Mouse (Mus musculus): ENCODE results near the gene Chad.
A peak's percentile ranks its signal among the peaks of the same experiment; 100 is the strongest.

The Chad gene

DNA sequence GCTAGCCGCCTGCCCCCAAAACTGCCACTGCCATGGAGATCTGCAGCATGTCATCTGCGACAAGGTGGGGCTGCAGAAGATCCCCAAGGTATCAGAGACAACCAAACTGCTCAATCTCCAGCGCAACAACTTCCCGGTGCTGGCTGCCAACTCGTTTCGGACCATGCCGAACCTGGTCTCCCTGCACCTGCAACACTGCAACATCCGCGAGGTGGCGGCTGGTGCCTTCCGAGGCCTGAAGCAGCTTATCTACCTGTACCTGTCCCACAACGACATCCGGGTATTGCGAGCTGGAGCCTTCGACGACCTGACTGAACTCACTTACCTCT is 268 bp downstream of the Chad start:
- DNase-seq (ENCODE audit: low read depth in 2 of 2, low spot score in 2 of 2) = no peak

GRCm38 (mm10) chr11:94566534-94566933 is 1.7 kb downstream of the Chad start:
- DNase-seq (ENCODE audit: low read depth in 2 of 2, low spot score in 2 of 2) = no peak

DNA sequence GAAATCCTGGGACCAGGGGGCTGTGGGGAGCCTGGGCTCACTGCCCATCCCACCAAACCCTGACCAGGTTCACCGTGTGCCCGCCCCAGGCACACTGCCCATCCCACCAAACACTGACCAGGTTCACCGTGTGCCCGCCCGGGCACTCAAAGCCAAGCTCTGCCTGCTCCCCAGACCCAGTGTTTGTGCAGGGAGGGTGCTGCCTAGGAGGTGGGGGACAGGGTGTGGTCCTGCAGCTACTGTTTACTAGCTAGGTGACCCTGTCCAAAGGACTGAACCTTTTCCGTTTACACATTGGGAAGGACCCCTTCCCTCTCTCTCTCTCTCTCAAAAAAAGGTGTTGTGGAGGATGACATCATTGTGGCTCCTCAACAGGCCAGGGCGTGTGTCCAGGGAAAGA is 2.5 kb downstream of the Chad start:
- no peak for DNase-seq (ENCODE audit: low read depth in 2 of 2, low spot score in 2 of 2)

DNA sequence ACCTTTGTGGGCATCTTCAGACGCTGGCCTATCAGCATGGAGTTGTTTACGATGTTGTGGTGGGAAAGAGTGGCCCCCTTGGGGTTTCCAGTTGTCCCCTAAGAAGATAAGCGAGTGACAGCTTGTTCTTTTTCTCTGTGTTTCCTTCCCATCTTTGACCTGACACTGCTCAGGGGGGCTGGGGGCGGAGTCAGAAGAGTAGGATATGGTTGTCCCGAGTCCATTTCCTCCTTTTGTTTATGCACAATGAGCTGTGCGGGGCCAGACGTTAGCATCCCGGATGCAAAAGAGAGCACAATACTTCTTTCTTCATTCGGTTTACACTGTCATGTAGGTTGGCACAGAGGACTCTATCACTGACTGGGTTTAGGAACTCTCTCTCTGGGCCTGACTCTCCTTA is 5.8 kb downstream of the Chad start:
- no peak for DNase-seq (ENCODE audit: low read depth in 2 of 2, low spot score in 2 of 2)

GRCm38 (mm10) chr11:94571850-94572249 is 7.0 kb downstream of the Chad start:
- no peak for DNase-seq (ENCODE audit: low read depth in 2 of 2, low spot score in 2 of 2)

DNA sequence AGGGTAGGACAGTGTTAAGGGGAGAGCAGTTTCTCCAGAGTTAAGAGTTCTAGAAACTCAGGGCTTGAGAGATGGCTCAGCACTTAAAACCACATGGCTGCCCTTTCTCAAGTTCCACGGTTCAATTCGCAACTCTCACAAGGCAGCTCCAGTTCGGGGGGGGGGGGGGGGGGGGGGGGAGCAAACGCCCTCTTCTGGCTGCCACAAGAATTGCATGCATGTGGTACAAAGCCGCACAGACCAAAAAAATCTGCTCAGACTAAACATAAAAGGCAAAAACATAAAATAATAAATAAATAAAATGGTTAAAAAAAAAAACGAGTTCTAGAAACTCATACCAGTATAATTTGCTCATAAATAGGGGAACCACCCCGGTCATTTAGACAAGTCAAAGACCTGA is 9.7 kb downstream of the Chad start:
- no peak for DNase-seq (ENCODE audit: low read depth in 2 of 2, low spot score in 2 of 2)

DNA sequence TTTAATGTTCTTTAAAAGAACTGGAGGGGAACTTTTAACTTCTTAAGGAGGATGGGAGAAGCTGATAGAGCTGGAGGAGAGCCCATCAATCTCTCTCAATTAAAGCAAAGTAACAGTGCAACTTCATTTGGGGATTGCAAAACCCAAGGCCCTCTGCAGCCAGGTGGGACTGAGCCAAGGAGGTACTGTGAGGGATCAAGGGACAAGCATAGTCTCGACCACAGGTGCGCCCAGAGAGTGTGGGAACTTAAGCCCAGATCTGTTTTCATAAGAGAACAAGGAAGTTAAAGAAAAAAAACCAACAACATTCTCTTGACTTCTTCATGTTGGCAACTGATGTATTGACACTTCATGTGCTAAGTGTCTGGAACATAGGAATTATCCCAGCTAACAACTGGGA is 10.2 kb downstream of the Chad start:
- DNase-seq (ENCODE audit: low read depth in 2 of 2, low spot score in 2 of 2) = no peak

DNA sequence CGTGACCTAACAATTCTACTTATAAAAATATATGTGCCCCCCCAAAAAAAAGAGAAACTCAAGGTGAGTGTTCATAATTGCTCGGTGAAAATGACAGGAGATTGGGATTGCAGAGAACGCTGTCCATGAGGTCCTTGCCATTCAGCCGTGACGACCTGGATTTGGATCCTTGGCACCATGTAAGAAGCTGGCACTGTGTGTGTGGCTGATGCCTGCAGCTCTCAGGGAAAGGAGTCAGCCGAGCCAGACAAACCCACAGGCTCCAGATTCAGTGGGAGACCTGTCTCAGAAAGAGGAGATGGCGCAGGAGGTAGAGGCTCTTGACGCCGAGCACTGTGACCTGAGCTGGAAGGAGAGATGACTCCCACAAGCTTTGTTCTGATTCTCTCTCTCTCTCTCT is 11.5 kb downstream of the Chad start:
- DNase-seq (ENCODE audit: low read depth in 2 of 2, low spot score in 2 of 2) = no peak

DNA sequence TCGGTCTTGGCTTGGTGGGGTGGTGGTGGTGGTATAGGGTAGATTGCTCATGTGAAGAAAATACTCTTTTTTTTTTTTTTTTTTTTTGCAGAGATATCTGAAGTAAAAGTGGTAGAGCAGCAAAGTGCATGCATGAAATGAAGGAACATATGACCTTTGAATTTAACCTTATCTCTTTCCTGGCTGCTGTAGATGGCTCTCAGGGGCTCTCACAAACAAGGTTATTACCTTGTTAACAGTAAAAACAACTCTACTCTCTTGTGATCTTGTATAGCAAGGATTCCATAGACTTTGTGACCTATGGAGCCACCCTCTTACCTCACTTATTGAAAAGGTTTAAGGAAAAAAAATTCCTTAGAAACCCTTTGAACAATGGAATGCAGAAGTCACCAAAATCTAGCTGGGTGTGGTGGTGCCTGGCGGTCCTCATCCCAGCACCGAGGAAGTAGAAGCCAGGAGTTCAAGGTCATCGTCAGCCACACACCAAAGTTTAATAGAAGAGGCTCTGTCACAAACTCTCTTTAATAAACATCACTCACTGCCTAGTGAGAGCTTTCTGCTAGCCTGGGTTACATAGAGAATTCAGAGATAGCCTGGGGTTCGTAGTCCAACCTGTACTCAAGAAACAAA is 15.4 kb downstream of the Chad start:
- no peak for DNase-seq (ENCODE audit: low read depth in 2 of 2, low spot score in 2 of 2)

DNA sequence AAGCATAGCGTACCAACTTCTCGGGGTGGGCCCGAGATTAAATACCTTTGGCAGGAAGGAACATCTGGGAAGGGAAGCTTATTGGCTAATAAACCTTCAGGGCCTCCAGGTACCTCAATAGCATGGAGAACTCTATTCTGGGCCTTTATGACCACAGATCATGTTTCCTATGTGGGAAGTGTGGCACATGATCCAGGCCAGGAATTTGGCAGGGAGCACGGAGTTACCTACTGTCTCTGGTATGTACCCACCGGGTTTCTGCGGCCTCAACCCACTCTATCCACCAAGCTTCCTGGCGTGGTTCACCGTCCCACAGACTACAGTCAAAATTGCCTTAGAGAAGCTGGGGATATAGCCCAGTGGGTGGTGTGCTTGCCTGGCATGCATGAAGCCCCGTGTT is 20.2 kb downstream of the Chad start:
- no peak for DNase-seq (ENCODE audit: low read depth in 2 of 2, low spot score in 2 of 2)

DNA sequence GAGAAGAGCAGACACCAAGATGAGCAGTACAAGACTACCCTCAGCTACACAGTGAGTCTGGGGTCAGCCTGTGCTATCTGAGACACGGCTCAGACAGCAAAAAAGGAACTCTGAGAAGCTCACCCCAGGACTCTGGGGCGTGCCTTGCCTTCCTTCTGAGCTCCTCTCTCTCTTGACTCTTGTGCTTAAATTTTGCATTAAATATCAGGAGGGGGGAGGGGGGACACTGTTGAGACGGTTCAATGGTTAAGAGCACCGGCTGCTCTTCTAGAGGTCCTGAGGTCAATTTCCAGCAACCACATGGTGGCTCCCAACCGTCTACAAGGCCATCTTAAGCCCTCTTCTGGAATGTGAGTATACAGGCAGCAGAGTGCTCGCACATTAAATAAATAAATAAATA is 22.7 kb downstream of the Chad start:
- DNase-seq (ENCODE audit: low read depth in 2 of 2, low spot score in 2 of 2) = no peak

DNA sequence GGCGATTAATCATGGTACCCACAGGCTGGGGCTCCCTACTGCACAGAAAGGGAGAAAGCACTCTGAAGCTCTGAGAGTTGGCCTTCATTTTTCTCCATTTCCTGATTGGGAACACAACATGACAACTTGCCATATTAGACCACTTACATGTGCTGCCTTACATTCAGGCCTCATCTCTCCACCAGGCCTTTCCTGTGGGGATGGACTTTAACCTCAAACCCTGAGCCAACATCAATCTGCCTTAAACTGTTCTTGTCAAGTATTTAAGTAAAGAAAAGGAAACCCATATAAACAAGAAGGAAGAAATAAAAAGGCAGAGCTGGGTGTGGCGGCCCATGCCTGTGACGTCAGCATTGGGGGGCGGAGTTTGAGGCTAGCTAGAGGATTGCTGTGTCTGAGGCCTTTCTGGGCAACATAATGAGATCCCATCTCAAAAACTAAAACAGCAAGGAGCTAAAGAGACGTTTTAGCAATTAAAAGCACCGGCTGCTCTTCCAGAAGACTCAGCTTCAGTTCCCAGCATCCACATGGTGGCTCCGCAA is 31.5 kb downstream of the Chad start:
- DNase-seq (ENCODE audit: low read depth in 2 of 2, low spot score in 2 of 2) = peak; percentile 42 to 67

- no peak for DNase-seq (ENCODE audit: low read depth in 2 of 2, low spot score in 2 of 2)
Observed at GRCm38 (mm10) chr11:94597319-94597718, 32.5 kb downstream of the Chad start.

GRCm38 (mm10) chr11:94598437-94599120 is 33.7 kb downstream of the Chad start:
- no peak for DNase-seq (ENCODE audit: low read depth in 2 of 2, low spot score in 2 of 2)

GRCm38 (mm10) chr11:94600447-94600846 is 35.6 kb downstream of the Chad start:
- DNase-seq (ENCODE audit: low read depth in 2 of 2, low spot score in 2 of 2) = no peak

GRCm38 (mm10) chr11:94601321-94602281 is 36.8 kb downstream of the Chad start, which contains the start of gene Acsf2:
TSS of gene Acsf2 (minus strand) at chr11:94601871.
- peak; percentile 38 to 60 for DNase-seq (ENCODE audit: low read depth in 2 of 2, low spot score in 2 of 2)

DNA sequence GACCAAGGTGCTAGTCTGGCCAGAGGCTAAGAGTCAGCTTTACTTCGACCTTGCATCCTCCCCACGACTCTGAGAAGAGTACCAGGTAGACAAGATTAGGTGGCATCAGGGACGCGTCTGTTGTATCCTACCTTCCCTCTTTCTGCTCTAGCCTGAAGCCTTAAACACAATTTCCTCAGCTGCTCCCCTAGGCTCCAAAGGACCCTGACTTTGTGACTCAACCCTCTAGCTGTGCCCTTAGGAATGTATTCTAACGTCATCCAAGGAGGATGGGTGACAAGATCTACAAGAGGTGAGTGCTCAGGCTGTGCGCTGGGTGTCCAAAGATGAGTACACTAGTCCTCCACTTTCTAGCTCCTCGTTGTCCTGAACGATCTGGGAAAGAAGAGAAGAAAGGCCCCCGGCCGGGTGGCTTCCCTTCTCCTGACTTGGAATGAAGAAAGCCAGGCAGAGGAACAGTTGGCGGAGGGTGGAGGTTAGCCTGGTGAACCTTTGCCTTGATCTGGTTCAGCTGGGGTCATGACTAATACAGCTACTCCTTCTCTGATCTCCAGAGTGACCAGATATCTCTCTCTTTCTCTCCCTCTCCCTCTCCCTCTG is 37.6 kb downstream of the Chad start:
- no peak for DNase-seq (ENCODE audit: low read depth in 2 of 2, low spot score in 2 of 2)

- DNase-seq (ENCODE audit: low read depth in 2 of 2, low spot score in 2 of 2) = no peak
Observed at GRCm38 (mm10) chr11:94610744-94611740, 46.2 kb downstream of the Chad start.

DNA sequence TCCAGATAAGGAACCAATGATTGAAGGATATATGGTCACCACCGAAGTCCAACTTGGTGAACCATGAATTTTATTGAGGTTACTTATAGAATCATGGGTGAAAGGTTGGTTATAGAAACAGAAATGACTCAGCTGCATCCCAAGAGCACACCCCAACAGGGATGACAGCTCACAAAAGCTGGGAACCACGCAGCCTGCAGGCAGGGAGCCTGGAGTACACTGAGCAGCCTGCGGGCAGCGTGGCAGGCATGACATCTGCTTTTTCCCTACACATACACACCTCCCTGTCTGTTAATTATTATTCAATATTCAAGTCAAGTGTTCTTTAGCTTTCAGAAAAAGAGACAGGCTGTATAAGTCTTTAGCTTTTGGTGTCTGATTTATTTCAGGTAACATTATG is 49.8 kb downstream of the Chad start:
- no peak for DNase-seq (ENCODE audit: low read depth in 2 of 2, low spot score in 2 of 2)

DNA sequence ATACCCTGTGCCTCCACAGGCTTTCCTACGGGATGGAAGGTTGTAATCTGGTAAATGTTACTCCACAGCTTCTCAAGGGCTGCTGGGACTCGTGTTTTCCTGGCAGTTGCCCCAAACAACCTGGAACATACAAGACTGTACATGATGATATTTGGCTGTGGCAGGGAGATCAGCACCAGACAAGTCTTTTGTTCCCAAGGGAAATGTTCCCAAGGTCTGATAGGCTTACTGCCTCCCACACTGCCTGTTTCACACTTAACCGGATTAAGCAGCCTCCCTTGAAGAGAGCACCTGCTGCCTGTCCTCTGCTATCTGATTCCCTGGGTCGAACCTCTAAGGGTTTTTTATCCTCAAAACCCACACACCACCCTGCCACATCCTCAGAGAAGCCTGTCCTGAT is 50.6 kb downstream of the Chad start:
- DNase-seq (ENCODE audit: low read depth in 2 of 2, low spot score in 2 of 2) = no peak

All from CD8-positive naive resting alpha-beta T cell, adult 2 months (primary cell).